Mouse (Mus musculus) intestine, embryonic 15.5 days (tissue): Measurements from ENCODE around the gene Slc9a9. TPM values are rescaled to one million over a fixed set of nuclear protein-coding genes. Genes with fewer than 3 reads are reported as not detected.

Experiments used
- ATAC-seq: fragments of 200-750 bp; cut with Nextera tagmentation; 2 replicates; pipeline ENCODE4 v1.8.0; 2017; ENCODE audit warnings: moderate TSS enrichment, moderate library complexity
- H3K27ac ChIP-seq: fragments of 300-500 bp; sonication (generic); 2 replicates; pipeline ENCODE4 v1.5.1; 2015; ENCODE audit warnings: mild to moderate bottlenecking, inconsistent platforms
- H3K27me3 ChIP-seq: fragments of 300-500 bp; sonication (generic); replicated peaks from 2 replicates; pipeline ENCODE4 v1.6.1; 2015; ENCODE audit warnings: inconsistent platforms
- H3K36me3 ChIP-seq: fragments of 300-500 bp; sonication (generic); 2 replicates; pipeline ENCODE4 v1.6.1; 2015; ENCODE audit warnings: inconsistent platforms
- H3K4me1 ChIP-seq: fragments of 300-500 bp; sonication (generic); replicated peaks from 2 replicates; pipeline ENCODE4 v1.6.1; 2015; ENCODE audit warnings: inconsistent platforms
- H3K4me2 ChIP-seq: fragments of 300-500 bp; sonication (generic); replicated peaks from 2 replicates; pipeline ENCODE4 v1.6.1; 2015; ENCODE audit warnings: mild to moderate bottlenecking, inconsistent platforms
- H3K4me3 ChIP-seq: fragments of 300-500 bp; sonication (generic); replicated peaks from 2 replicates; pipeline ENCODE4 v1.5.1; 2015; ENCODE audit warnings: inconsistent platforms
- H3K9ac ChIP-seq: fragments of 300-500 bp; sonication (generic); 2 replicates; pipeline ENCODE4 v1.6.1; 2015; ENCODE audit warnings: inconsistent platforms
- H3K9me3 ChIP-seq: fragments of 300-500 bp; sonication (generic); 2 replicates; pipeline ENCODE4 v1.6.1; 2016; ENCODE audit warnings: inconsistent platforms
- WGBS: fragments of 180-500 bp; shearing (Covaris S2); methylation state at CpG from one replicate; pipeline ENCODE4 v1.1.7; 2015; 5-methylcytosine and 5-hydroxymethylcytosine counted together
- polyA plus RNA-seq: library from polyadenylated mRNA; unstranded; fragments of >200 nt; fragmentation: Nextera tagmentation; extraction: Ambion mirVana; gene quantifications from 2 replicates; pipeline ENCODE4 v1.2.1, GENCODE M21; 2015

The Slc9a9 gene
- polyA plus RNA-seq, 1 experiment from 2014 or later = 2.4 TPM

DNA sequence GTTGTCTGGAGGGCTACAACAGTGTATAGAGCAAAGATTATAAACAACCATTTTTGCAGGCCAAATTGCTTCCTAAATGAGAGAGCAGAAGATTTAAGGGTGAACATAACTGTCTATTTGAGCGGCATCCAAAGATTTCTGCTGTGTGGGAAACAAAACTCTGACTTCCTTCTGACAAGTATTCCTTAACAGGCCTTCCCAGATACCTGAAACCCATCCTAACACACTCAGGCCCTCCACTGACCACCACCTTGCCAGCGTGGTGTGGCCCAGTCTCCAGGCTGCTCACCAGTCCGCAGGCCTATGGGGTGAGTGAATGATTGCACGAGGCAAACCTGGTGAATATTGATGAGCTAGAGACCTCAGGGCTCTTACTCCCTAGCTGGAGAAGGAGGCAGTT lies 557.3 kb downstream of the Slc9a9 start:
- Histone ChIP-seq H3K9me3 (no peaks in the 10 kb centered on the region), H3K4me3 (no peak overlapping the region), H3K9ac (no peak overlapping the region), H3K27ac (no peak overlapping the region), H3K4me2 (no peak overlapping the region), H3K4me1 (no peaks in the 10 kb centered on the region), H3K27me3 (no peaks in the 10 kb centered on the region), H3K36me3 (no peaks in the 10 kb centered on the region)
- WGBS = 75% methylated on average over 4 of the region's 4 CpGs
- ATAC-seq = no peak

- Histone ChIP-seq H3K4me1 (no peaks in the 10 kb centered on the region), H3K27ac (no peak overlapping the region), H3K4me2 (no peak overlapping the region), H3K4me3 (no peak overlapping the region), H3K9ac (no peak overlapping the region), H3K36me3 (no peaks in the 10 kb centered on the region), H3K27me3 (no peaks in the 10 kb centered on the region), H3K9me3 (no peaks in the 10 kb centered on the region)
- 92% methylated on average over 1 of the region's 1 CpGs for WGBS
- no peak for ATAC-seq
Observed at GRCm38 (mm10) chr9:95228123-95228522, 558.4 kb downstream of the Slc9a9 start.

DNA sequence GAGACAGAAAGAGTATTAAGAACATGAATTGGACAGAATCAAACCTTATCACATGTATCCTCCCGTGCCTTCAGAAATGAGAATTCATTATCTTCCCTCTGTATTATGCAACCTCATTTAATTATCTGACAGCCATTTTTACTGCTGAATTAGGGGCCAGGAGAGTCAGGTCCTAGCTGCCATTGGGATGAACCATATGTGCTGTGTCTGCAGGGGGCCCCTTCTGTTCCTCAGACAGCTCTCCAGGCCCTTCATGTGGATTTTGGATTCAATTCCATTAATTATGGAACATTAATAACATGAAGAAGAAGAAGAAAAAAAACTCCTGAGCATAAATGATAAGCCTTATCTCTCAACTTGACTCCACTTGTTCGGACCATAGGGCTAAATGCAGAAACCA lies 559.4 kb downstream of the Slc9a9 start:
- H3K27ac ChIP-seq = no peak overlapping the region
- no peak for ATAC-seq
- H3K4me3 ChIP-seq = no peak overlapping the region
- H3K4me1 ChIP-seq = no peaks in the 10 kb centered on the region
- 78% methylated on average over 2 of the region's 2 CpGs for WGBS
- H3K9ac ChIP-seq = no peak overlapping the region
- H3K4me2 ChIP-seq = no peak overlapping the region
- no peaks in the 10 kb centered on the region for H3K36me3 ChIP-seq
- H3K9me3 ChIP-seq = no peaks in the 10 kb centered on the region
- H3K27me3 ChIP-seq = no peaks in the 10 kb centered on the region

DNA sequence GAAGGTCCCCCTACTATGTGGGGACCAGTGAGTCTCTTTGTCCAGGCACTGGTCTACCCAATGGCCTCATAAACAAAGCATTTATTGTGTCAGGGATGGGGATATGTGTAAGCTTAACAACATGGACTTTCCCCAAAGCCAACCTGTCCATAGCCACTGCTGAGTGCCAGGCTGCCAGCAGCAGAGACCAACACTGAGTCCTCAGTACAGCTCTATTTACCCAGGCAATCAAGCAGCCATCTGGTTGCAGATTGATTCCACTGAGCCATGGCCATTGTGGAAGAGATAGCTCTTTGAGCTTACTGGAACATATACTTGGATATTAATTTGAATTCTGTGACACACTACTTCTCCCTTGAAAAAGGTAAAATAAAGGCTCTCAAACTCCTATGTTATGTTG lies 570.2 kb downstream of the Slc9a9 start:
- ATAC-seq = no peak
- H3K27ac ChIP-seq = no peak overlapping the region
- no peaks in the 10 kb centered on the region for H3K9me3 ChIP-seq
- H3K9ac ChIP-seq = no peak overlapping the region
- H3K4me1 ChIP-seq = no peaks in the 10 kb centered on the region
- H3K4me3 ChIP-seq = no peak overlapping the region
- no peak overlapping the region for H3K4me2 ChIP-seq
- H3K36me3 ChIP-seq = no peaks in the 10 kb centered on the region
- no peaks in the 10 kb centered on the region for H3K27me3 ChIP-seq

GRCm38 (mm10) chr9:95242628-95243195 lies 573.0 kb downstream of the Slc9a9 start:
- no peak overlapping the region for H3K9ac ChIP-seq
- no peak for ATAC-seq
- 87% methylated on average over 2 of the region's 2 CpGs for WGBS

GRCm38 (mm10) chr9:95254162-95254561 lies 584.5 kb downstream of the Slc9a9 start:
- no peak overlapping the region for H3K9ac ChIP-seq
- H3K27me3 ChIP-seq = no peaks in the 10 kb centered on the region
- WGBS = 90% methylated on average over 4 of the region's 4 CpGs
- no peak overlapping the region for H3K4me3 ChIP-seq
- no peak for ATAC-seq
- no peaks in the 10 kb centered on the region for H3K9me3 ChIP-seq
- H3K4me2 ChIP-seq = no peak overlapping the region
- no peaks in the 10 kb centered on the region for H3K36me3 ChIP-seq
- no peaks in the 10 kb centered on the region for H3K4me1 ChIP-seq
- H3K27ac ChIP-seq = no peak overlapping the region

More at GRCm38 (mm10) chr9:95242628-95243195, 573.0 kb downstream of the Slc9a9 start:
- no peaks in the 10 kb centered on the region for H3K9me3 ChIP-seq
- H3K27ac ChIP-seq = no peak overlapping the region
- H3K27me3 ChIP-seq = no peaks in the 10 kb centered on the region
- H3K4me2 ChIP-seq = no peak overlapping the region
- no peaks in the 10 kb centered on the region for H3K4me1 ChIP-seq
- H3K4me3 ChIP-seq = no peak overlapping the region
- no peaks in the 10 kb centered on the region for H3K36me3 ChIP-seq

- Histone ChIP-seq H3K27me3 (no peaks in the 10 kb centered on the region), H3K36me3 (no peaks in the 10 kb centered on the region), H3K9me3 (no peaks in the 10 kb centered on the region), H3K4me3 (no peak overlapping the region), H3K4me1 (no peaks in the 10 kb centered on the region), H3K27ac (no peak overlapping the region), H3K9ac (no peak overlapping the region), H3K4me2 (no peak overlapping the region)
- WGBS = 69% methylated on average over 6 of the region's 6 CpGs
- no peak for ATAC-seq
Observed at GRCm38 (mm10) chr9:95255844-95256243, 586.1 kb downstream of the Slc9a9 start.

DNA sequence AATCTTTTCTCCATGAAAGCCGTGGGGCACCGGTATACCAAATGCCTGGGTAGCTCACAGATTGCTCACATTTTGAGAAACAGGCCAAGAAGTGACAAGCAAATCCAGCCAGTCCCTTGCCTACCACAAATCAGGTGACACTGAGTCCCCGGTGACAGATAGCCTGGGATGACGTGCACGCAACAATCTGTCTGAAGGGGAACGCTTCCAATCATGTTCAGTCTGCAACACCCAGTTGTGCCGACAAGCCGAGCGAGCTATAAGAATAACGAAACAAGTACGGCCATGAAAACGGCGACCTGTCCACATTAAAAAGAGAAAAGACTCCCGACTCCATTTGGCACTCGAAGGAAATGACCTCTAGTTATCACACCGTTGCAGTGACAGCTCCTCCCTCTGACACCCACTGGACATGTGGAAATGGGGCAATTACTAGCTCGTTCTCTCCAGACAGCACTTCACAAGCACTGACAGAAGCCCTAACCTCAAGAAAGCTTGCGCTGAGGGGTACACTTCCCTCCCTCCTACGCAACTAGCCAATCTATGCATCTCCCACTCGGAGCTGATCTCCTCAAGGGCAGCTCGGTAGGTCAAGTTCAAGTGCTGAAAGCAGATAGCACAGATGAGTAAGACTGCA lies 587.1 kb downstream of the Slc9a9 start:
- 82% methylated on average over 21 of the region's 21 CpGs for WGBS
- Histone ChIP-seq H3K4me1 (no peaks in the 10 kb centered on the region), H3K9ac (no peak overlapping the region), H3K27ac (no peak overlapping the region), H3K4me2 (no peak overlapping the region), H3K9me3 (no peaks in the 10 kb centered on the region), H3K27me3 (no peaks in the 10 kb centered on the region), H3K36me3 (no peaks in the 10 kb centered on the region), H3K4me3 (no peak overlapping the region)
- no peak for ATAC-seq

DNA sequence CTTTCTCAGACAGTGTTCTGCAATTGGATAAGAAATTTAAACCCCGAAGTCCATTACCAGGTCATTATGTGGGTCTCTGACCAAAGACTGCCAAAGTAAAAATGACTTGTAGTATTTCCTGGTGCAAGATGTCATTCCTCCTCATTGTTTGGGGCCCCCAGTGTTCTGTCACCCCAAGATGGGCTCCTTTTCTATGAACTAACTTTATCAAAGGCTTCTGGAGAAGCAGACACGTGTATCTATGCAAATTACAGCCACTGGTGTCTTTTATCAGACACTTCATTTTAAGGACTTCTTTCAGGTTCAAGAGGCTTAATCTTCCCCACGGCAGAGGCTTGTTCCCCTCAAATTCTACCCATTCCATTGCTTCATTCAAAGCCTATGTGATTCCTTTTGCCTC lies 593.1 kb downstream of the Slc9a9 start:
- Histone ChIP-seq H3K4me2 (no peak overlapping the region), H3K9ac (no peak overlapping the region), H3K9me3 (no peaks in the 10 kb centered on the region), H3K4me3 (no peak overlapping the region), H3K27ac (no peak overlapping the region), H3K36me3 (no peaks in the 10 kb centered on the region), H3K27me3 (no peaks in the 10 kb centered on the region), H3K4me1 (no peaks in the 10 kb centered on the region)
- 61% methylated on average over 3 of the region's 3 CpGs for WGBS
- no peak for ATAC-seq

- Histone ChIP-seq H3K36me3 (no peaks in the 10 kb centered on the region), H3K9me3 (no peaks in the 10 kb centered on the region), H3K4me3 (no peak overlapping the region), H3K27ac (no peak overlapping the region), H3K9ac (no peak overlapping the region), H3K4me2 (no peak overlapping the region), H3K4me1 (no peaks in the 10 kb centered on the region), H3K27me3 (no peaks in the 10 kb centered on the region)
- WGBS = 82% methylated on average over 9 of the region's 9 CpGs
- no peak for ATAC-seq
Observed at GRCm38 (mm10) chr9:95263867-95264509, 594.3 kb downstream of the Slc9a9 start.

GRCm38 (mm10) chr9:95266179-95266578 lies 596.5 kb downstream of the Slc9a9 start:
- Histone ChIP-seq H3K36me3 (no peaks in the 10 kb centered on the region), H3K9ac (no peak overlapping the region), H3K4me2 (no peak overlapping the region), H3K9me3 (no peaks in the 10 kb centered on the region), H3K4me1 (no peaks in the 10 kb centered on the region), H3K27ac (no peak overlapping the region), H3K27me3 (no peaks in the 10 kb centered on the region), H3K4me3 (no peak overlapping the region)
- no peak for ATAC-seq
- 67% methylated on average over 2 of the region's 2 CpGs for WGBS

GRCm38 (mm10) chr9:95266924-95267323 lies 597.2 kb downstream of the Slc9a9 start:
- 56% methylated on average over 2 of the region's 2 CpGs for WGBS
- Histone ChIP-seq H3K9me3 (no peaks in the 10 kb centered on the region), H3K27ac (no peak overlapping the region), H3K9ac (no peak overlapping the region), H3K36me3 (no peaks in the 10 kb centered on the region), H3K27me3 (no peaks in the 10 kb centered on the region), H3K4me2 (no peak overlapping the region), H3K4me1 (no peaks in the 10 kb centered on the region), H3K4me3 (no peak overlapping the region)
- no peak for ATAC-seq
